Mouse (Mus musculus): ENCODE measurements around the gene Gm13119. TPM values are rescaled to one million over a fixed set of nuclear protein-coding genes. Genes with fewer than 3 reads are reported as not detected.

The Gm13119 gene
- total RNA-seq (2023), result not detected

DNA sequence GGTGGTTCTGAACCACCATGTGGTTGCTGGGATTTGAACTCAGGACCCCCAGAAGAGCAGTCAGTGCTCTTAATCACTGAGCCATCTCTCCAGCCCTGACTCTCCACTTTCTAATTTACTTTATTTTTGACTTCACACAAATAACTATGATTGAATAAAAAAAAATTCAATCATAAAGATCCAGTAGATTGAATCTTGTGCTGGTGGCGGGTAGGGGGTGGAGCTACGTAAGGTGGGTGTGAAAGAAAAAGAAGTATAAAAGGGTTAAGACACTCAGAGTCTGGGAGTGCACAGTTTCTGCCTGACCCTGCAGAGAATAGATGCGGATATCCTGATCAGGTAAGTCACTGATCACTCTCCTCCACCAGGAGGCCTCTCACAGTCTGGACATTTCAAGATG, at the start of gene Gm13119:
Gene Gm13119 (plus strand): TSS at position 301 of the 400 bp plus-strand sequence.

DNA sequence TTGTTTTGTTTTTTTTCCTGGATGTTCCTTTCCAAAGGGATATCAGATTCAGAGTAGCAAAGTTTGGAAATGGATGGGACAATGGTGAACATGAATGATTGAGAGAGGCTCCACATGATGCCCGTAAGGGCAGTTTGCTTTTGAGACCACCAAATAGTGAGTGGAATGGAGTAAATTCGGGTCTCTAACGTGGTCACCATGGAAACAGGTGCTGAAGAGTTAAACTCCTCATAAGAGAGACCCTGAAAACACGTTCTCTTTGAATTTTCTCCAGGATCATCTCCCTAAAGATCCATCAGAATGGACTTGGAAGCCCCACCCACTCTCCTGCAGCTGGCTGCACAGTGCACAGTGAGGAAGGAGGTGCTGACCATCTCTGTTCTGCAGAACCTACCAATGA, 27.8 kb upstream of the Gm13119 start, which contains the start of gene Gm13128:
Gene Gm13128 (plus strand): TSS at position 301 of the 400 bp plus-strand sequence.

DNA sequence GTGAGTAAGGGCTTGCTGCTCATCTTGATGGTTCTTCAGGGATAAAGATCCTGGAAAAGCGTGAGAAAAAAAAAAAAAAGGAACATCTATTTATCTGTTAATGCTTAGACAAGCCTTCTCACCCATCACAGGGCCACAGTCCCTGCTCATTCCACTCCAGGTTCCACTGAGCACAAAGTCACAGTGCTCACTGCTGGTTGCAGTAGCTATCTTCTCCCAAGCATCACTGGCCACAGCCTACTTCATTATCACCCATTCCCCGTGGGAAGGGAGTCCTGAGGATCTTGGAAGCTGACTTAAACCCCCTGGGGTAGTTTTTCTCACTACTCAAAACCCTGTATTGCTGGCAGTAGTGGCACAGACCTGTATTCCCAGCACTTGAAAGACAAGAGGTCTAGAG, 20.2 kb downstream of the Gm13119 start, which contains the start of gene Pramef20:
Gene Pramef20 (minus strand): TSS at position 23 of the 400 bp plus-strand sequence.

DNA sequence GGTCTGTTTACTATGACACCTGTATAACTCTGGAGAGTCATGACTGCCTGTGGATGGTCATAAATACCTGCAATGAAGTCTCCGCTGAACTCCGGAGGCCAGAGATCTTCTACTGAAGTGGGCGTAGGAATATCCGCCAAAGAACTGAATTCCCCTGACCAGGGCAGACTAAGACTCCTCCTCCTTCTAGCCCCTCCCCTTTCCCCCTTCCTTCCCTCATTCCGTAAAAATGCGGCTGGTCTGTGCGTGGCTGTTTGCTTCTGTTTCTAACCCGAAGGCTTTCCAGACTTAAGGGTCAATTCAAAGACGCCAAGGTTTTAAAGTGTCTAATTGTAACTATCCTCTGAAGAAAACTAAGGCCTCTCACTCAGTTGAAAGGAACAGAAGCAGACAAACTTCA, 50.5 kb downstream of the Gm13119 start, which contains the start of gene Pramef12:
Gene Pramef12 (minus strand): TSS at position 175 of the 400 bp plus-strand sequence.

Other genes starting within 250 kb of the Gm13119 start
- not detected for gene Oog3, start 195.3 kb upstream of the Gm13119 start, total RNA-seq (2023)
- not detected for gene Oog2, start 167.2 kb upstream of the Gm13119 start, total RNA-seq (2023)
- gene C87977, start 144.6 kb upstream of the Gm13119 start, total RNA-seq (2023), result not detected
- not detected for gene Pramel5, start 77.5 kb upstream of the Gm13119 start, total RNA-seq (2023)
- gene Gm13128, start 27.7 kb upstream of the Gm13119 start, total RNA-seq (2023), result not detected
- not detected for gene Pramef20, start 20.0 kb downstream of the Gm13119 start, total RNA-seq (2023)
- not detected for gene Pramef12, start 50.5 kb downstream of the Gm13119 start, total RNA-seq (2023)
- not detected for gene 1700012P22Rik, start 80.8 kb downstream of the Gm13119 start, total RNA-seq (2023)
- gene Gm9944, start 95.4 kb downstream of the Gm13119 start, total RNA-seq (2023), result not detected
- not detected for gene Aadacl3, start 105.8 kb downstream of the Gm13119 start, total RNA-seq (2023)
- gene 9430007A20Rik, start 161.9 kb downstream of the Gm13119 start, total RNA-seq (2023), result not detected
- gene Gm13124, start 207.2 kb downstream of the Gm13119 start, total RNA-seq (2023), result not detected

All from CD8-positive naive resting alpha-beta T cell, adult 57 days (primary cell).